11 mouse cellular contexts compared by ENCODE assay signal in the genomic region with DNA sequence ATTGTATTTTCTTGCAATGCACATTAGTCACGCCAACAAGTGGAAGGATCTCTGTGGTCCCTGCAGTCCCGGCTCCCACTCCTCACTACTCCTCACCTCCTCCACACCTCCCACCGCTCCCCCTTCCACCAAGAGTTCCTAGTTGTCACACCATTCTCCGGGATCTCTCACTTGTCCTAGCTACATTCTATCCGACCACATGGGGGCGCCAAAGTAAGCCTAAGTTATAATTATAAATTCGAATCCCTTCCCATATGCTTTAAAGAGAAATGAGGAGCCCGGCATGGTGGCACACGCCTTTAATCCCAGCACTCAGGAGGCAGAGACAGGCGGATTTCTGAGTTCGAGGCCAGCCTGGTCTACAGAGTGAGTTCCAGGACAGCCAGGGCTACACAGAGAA. TPM values are rescaled to one million over a fixed set of nuclear protein-coding genes. Genes with fewer than 3 reads are reported as not detected.
DNase-seq lines count a peak whose midpoint lies in the region; ATAC-seq and TF ChIP-seq lines count a peak whose summit lies in the region.
"Had no signal": no experiment of that assay in that cellular context is flagged by ENCODE, and none has a peak within 500 bp of the region (broad histone marks: within the 10 kb centered on the region; RNA-seq: fewer than 3 reads in every experiment).

No protein-coding gene starts in this region.

- no peaks in the 10 kb centered on the region for H3K27me3 ChIP-seq in kidney, embryonic 16.5 days (ENCODE audit: insufficient read depth, low read length)
- no peaks in the 10 kb centered on the region for H3K27me3 ChIP-seq in liver, postnatal 0 days (ENCODE audit: insufficient read depth, low read length)
- no peaks in the 10 kb centered on the region for H3K27me3 ChIP-seq in forebrain, embryonic 12.5 days
- H3K27me3 ChIP-seq: embryonic facial prominence, embryonic 15.5 days; limb, embryonic 13.5 days had no signal

- ATAC-seq in kidney, embryonic 16.5 days (ENCODE audit: low FRiP score, low TSS enrichment), result no peak
- no peak for ATAC-seq in liver, postnatal 0 days
- ATAC-seq in forebrain, embryonic 12.5 days (ENCODE audit: low FRiP score), result no peak

- H3K9ac ChIP-seq in kidney, embryonic 16.5 days (replicated peaks; ENCODE audit: low read length), result no peak overlapping the region
- no peak overlapping the region for H3K9ac ChIP-seq in liver, postnatal 0 days (replicated peaks)
- no peak overlapping the region for H3K9ac ChIP-seq in forebrain, embryonic 12.5 days
- H3K9ac ChIP-seq: embryonic facial prominence, embryonic 15.5 days; limb, embryonic 13.5 days had no signal

- 56% methylated on average over 11 of the region's 11 CpGs for WGBS in kidney, embryonic 16.5 days
- 32% methylated on average over 10 of the region's 11 CpGs for whole genome bisulfite sequencing in liver, postnatal 0 days (ENCODE audit: insufficient replicate concordance)
- WGBS in forebrain, embryonic 12.5 days, result 65% methylated on average over 11 of the region's 11 CpGs

- H3K36me3 ChIP-seq in kidney, embryonic 16.5 days (ENCODE audit: insufficient read depth, low read length), result no peaks in the 10 kb centered on the region
- no peaks in the 10 kb centered on the region for H3K36me3 ChIP-seq in liver, postnatal 0 days (replicated peaks; ENCODE audit: insufficient read depth, low read length)
- H3K36me3 ChIP-seq in forebrain, embryonic 12.5 days (replicated peaks), result no peaks in the 10 kb centered on the region
- H3K36me3 ChIP-seq: embryonic facial prominence, embryonic 15.5 days; limb, embryonic 13.5 days had no signal

- no peak overlapping the region for H3K27ac ChIP-seq in kidney, embryonic 16.5 days (ENCODE audit: low read length)
- no peak overlapping the region for H3K27ac ChIP-seq in liver, postnatal 0 days (ENCODE audit: low read depth)
- H3K27ac ChIP-seq in forebrain, embryonic 12.5 days, result no peak overlapping the region
- H3K27ac ChIP-seq: embryonic facial prominence, embryonic 15.5 days; limb, embryonic 13.5 days had no signal

- DNase-seq in kidney, adult 18-20 months, result peak; percentile 58
- DNase-seq in MN1 (ENCODE audit: low spot score), result peak; percentile 56
- DNase-seq in cerebellum, adult 9-11 months, result peak; percentile 5
- peak; percentile 6 to 57 for DNase-seq in kidney, adult 8-10 months
- peak; percentile 48 for DNase-seq in liver, postnatal 0 days
- DNase-seq in spleen, adult 12 weeks (ENCODE audit: low spot score), result peak; percentile 2

- no peaks in the 10 kb centered on the region for H3K4me1 ChIP-seq in kidney, embryonic 16.5 days (ENCODE audit: insufficient read depth, low read length)
- no peaks in the 10 kb centered on the region for H3K4me1 ChIP-seq in liver, postnatal 0 days (ENCODE audit: insufficient read depth)
- no peaks in the 10 kb centered on the region for H3K4me1 ChIP-seq in forebrain, embryonic 12.5 days
- H3K4me1 ChIP-seq: embryonic facial prominence, embryonic 15.5 days had no signal

- no peaks in the 10 kb centered on the region for H3K9me3 ChIP-seq in kidney, embryonic 16.5 days (ENCODE audit: low read length)
- H3K9me3 ChIP-seq in liver, postnatal 0 days (ENCODE audit: low read length), result no peaks in the 10 kb centered on the region
- H3K9me3 ChIP-seq in forebrain, embryonic 12.5 days, result no peaks in the 10 kb centered on the region
- H3K9me3 ChIP-seq: embryonic facial prominence, embryonic 15.5 days; limb, embryonic 13.5 days had no signal

- H3K4me2 ChIP-seq in kidney, embryonic 16.5 days (replicated peaks; ENCODE audit: low read depth, low read length), result no peak overlapping the region
- no peak overlapping the region for H3K4me2 ChIP-seq in liver, postnatal 0 days (ENCODE audit: low read depth, low read length)
- no peak overlapping the region for H3K4me2 ChIP-seq in forebrain, embryonic 12.5 days
- H3K4me2 ChIP-seq: embryonic facial prominence, embryonic 15.5 days; limb, embryonic 13.5 days had no signal

- TF ChIP-seq CTCF in liver, postnatal 0 days (IDR thresholded peaks at IDR 0.05; ENCODE audit: low read depth), result peak; percentile 58

- no peak for TF ChIP-seq EP300 in liver, postnatal 0 days (IDR thresholded peaks at IDR 0.05; ENCODE audit: low read depth)

- no peak overlapping the region for H3K4me3 ChIP-seq in kidney, embryonic 16.5 days (ENCODE audit: low read length)
- no peak overlapping the region for H3K4me3 ChIP-seq in liver, postnatal 0 days (ENCODE audit: low read depth, low read length)
- H3K4me3 ChIP-seq in forebrain, embryonic 12.5 days (replicated peaks), result no peak overlapping the region
- H3K4me3 ChIP-seq: embryonic facial prominence, embryonic 15.5 days; limb, embryonic 13.5 days had no signal

RNA-seq across cellular contexts. Expression of a gene that starts 12.5 kb away (rescaled TPM):
- not detected in 2 replicates for polyA plus RNA-seq in kidney, embryonic 16.5 days (2015; fragmentation: Nextera tagmentation; extraction: Ambion mirVana)
- not detected in 2 replicates for polyA plus RNA-seq in liver, postnatal 0 days (2015; fragmentation: Nextera tagmentation; extraction: Ambion mirVana)
- not detected in 2 replicates for polyA plus RNA-seq in forebrain, embryonic 12.5 days (2016; fragmentation: Nextera tagmentation; extraction: Ambion mirVana)
- polyA plus RNA-seq: embryonic facial prominence, embryonic 15.5 days; limb, embryonic 13.5 days; small intestine, adult 2 months had no signal

Comparison
In these comparisons a context has a peak if more than half of its experiments do, and no peak if none do; other contexts are left out.
1. DNase-seq: peak in every context shown above with its lines; median percentile 58 in kidney, adult 18-20 months; 56 in MN1; 48 in liver, postnatal 0 days; 32 in kidney, adult 8-10 months; 5 in cerebellum, adult 9-11 months; 2 in spleen, adult 12 weeks.